Mouse (Mus musculus) splenic B cell, adult 2 months (primary cell): ENCODE results near the gene Edaradd.

Experiments used
- DNase-seq: peaks from one replicate; pipeline ENCODE4 v3.0.0-alpha.2; 2011; ENCODE audit warnings: low read depth, low spot score
- H3K27me3 ChIP-seq: 2 replicates; pipeline ENCODE4 v1.6.1; 2012; ENCODE audit warnings: mild to moderate bottlenecking, low read length, moderate library complexity, mixed read lengths; ENCODE audit not compliant: control insufficient read depth, poor library complexity, insufficient read depth, severe bottlenecking
- H3K36me3 ChIP-seq: 2 replicates; pipeline ENCODE4 v1.6.1; 2012; ENCODE audit warnings: mild to moderate bottlenecking, low read length, moderate library complexity, mixed read lengths; ENCODE audit not compliant: control insufficient read depth, poor library complexity, insufficient read depth, severe bottlenecking

The Edaradd gene

DNA sequence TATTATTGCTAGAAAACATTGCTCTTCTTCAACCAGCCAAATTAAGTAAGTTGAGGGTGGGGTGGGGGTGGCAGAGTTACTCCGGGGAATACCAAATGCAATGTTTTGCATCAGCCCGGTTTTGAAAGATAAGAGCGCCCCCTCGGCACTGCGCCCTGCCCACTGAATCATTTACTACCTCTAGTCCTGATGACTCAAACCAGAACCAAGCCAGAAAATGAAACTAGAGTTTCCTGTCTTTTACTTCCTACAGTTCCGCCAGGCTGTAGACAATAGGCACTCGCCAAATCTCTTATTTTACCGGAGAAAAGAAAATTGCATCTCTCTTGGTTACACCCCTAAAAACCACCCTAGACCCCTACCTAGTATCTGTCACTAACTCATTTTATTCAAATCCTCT, 59.8 kb downstream of the Edaradd start:
- Histone ChIP-seq H3K27me3 (no peaks in the 10 kb centered on the region), H3K36me3 (peaks cover 7% of the 10 kb centered on the region)
- DNase-seq = peak; percentile 92

GRCm38 (mm10) chr13:12456711-12457110, 63.5 kb downstream of the Edaradd start:
- H3K36me3 ChIP-seq = peaks cover 16% of the 10 kb centered on the region
- no peak for DNase-seq
- no peaks in the 10 kb centered on the region for H3K27me3 ChIP-seq

GRCm38 (mm10) chr13:12454686-12455390, 65.4 kb downstream of the Edaradd start:
- H3K36me3 ChIP-seq = peaks cover 19% of the 10 kb centered on the region
- no peak for DNase-seq
- no peaks in the 10 kb centered on the region for H3K27me3 ChIP-seq

DNA sequence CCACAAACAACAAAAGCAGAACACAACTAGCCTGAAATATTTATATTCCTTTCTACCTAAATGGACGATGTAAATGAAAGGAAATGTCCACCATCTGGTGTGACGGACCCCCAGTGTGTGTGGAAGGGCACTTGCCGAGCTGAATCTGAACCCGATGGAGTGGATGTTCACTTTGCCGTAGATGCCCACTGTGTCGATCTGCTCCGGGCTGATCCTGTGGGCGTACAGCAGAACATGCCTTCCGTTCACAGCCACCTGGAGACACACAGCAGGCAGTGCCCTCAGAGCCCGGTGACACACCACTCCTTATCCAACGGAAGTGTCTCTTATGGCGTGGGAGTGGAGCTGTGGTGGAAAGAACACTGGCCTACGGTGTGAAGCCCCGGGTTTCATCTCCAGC, 67.1 kb downstream of the Edaradd start:
- H3K27me3 ChIP-seq = no peaks in the 10 kb centered on the region
- no peak for DNase-seq
- H3K36me3 ChIP-seq = peaks cover 20% of the 10 kb centered on the region

- H3K27me3 ChIP-seq = no peaks in the 10 kb centered on the region
- no peak for DNase-seq
- H3K36me3 ChIP-seq = peaks cover 22% of the 10 kb centered on the region
These were observed 78.1 kb downstream of the Edaradd start for GRCm38 (mm10) chr13:12442008-12442587.

DNA sequence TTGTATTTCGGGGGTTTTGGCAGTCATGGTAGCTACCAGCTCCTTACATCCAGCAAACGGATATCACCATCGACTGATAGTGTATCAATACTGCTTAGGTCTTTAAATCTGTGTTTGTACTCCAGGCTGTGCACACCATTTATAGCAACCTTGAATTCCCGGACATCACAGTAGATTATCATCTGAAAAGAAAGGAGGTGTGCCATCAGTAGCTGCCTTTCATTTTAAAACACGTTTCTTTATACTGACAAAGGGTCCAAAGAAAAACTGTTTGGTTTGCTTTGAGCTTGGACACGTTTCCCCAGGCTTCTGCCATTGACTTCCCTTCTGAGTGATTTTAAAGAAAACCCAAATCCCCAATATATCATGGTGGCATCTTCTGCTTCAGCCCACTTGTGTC, 79.4 kb downstream of the Edaradd start:
- Histone ChIP-seq H3K36me3 (peaks cover 26% of the 10 kb centered on the region), H3K27me3 (no peaks in the 10 kb centered on the region)
- no peak for DNase-seq

GRCm38 (mm10) chr13:12439586-12439985, 80.7 kb downstream of the Edaradd start:
- DNase-seq = no peak
- Histone ChIP-seq H3K36me3 (peaks cover 36% of the 10 kb centered on the region), H3K27me3 (no peaks in the 10 kb centered on the region)

GRCm38 (mm10) chr13:12433843-12434242, 86.4 kb downstream of the Edaradd start:
- Histone ChIP-seq H3K27me3 (no peaks in the 10 kb centered on the region), H3K36me3 (peaks cover 27% of the 10 kb centered on the region)
- DNase-seq = no peak

DNA sequence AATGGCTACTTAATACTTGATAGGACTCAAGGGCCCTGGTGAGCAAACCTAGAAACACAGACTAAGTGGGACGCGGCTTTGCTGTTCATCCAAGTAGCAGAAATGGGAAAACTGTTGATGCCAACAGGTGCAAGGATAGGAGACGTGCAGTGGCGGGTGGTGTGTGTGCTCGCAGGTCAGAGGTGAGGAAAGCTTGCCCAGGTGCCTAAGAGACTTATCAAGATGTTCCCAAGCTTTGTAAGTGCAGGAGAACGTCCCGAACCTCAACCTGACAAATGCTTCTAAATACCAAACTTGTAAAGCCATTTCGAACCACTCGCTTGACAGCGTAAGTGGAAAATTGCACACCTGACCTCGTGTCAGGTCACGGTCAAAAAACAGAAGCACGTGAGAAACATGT, 91.7 kb downstream of the Edaradd start:
- no peak for DNase-seq
- peaks cover 25% of the 10 kb centered on the region for H3K36me3 ChIP-seq
- no peaks in the 10 kb centered on the region for H3K27me3 ChIP-seq
